Mouse (Mus musculus): Measurements from ENCODE around the gene Scd1. TPM values are rescaled to one million over a fixed set of nuclear protein-coding genes. Genes with fewer than 3 reads are reported as not detected.

The Scd1 gene
- 14.0 and 16.2 TPM in 2 replicates for total RNA-seq (2014; fragmentation: Nextera tagmentation)
- total RNA-seq (2017): 4.3 and 18.8 TPM in 2 replicates

DNA sequence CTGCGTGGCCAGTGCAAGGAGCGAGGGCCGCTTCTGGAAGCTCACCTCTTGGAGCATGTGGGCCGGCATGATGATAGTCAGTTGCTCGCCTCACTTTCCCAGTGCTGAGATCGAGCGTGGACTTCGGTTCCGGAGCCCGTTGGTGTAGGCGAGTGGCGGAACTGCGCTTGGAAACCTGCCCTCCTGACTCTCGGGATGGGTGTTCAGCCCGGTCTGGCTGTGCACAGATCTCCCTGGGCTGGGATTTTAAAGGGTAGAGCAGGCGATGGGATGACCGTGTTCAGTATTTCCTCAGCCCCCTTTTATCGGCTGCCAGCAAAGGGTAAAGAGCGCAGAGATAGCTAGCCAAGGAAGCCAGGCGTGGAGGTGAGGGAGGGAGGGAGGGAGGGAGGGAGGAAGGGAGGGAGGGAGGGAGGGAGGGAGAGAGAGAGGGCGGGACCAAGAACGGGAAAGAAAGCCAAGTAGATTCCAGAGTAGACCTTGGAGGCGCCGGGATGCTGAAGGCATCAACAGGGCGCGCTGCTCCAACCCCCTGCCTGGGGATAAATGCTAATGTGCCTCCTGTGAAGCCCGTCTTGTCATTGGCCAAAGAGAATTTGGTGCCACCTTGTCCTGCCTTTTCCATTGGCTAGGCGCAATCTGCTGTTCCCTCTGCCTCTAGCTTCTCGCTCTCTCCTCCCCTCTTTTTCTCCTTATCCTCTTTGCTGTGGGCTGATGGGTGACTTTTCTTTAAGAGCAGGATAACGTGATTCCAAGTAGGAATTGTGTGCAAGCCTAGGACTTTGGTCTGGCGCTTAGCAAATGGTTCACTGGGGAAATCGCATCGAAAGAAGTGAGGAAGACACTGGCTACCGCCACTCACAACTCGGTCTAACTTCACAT lies at the start of gene Scd1:
Gene Scd1 (minus strand): TSS at position 539 of the 882 bp plus-strand sequence.
- ATAC-seq (replicated peaks; ENCODE audit: low FRiP score, low TSS enrichment, poor library complexity, severe bottlenecking): peak; percentile 81

DNA sequence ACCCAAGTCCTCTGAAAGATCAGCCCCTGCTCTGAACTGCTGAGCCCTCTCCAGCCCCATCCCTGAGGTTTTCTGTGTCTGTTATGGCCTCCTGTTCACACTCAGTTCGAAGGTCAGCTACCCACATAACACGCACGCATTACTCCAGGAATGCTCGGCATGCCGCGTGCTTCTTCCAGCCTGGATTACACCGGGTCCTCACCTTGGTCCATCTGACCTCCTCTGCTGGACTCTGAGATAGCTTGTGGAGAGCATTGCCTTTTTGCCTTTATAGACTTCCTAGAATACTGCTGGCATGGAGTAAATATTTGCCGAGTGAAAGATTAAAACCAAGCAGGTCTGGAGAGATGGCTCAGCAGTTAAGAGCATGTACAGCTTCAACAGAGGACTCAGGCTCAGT lies 47.7 kb upstream of the Scd1 start:
- no peak for ATAC-seq (replicated peaks; ENCODE audit: low FRiP score, low TSS enrichment, poor library complexity, severe bottlenecking)

DNA sequence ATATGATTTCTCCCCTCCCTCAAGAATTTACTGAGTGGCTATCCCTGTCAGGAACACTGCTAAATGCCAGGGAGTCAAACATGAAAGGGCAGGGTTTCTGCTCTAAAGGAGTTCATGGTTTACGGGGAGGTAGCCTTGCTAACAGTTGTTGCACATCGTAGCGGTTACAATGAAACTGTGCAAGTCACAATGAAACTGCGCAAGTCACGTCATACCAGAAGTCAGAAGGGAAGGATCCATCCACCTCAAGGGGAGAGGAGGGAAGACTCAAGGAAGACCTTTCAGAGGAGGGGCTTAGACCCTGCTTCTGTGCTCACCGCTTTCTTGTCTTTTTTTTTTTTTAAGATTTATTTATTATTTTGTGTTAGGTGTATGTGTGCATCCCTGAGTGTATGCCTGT lies 47.2 kb upstream of the Scd1 start:
- ATAC-seq (replicated peaks; ENCODE audit: low FRiP score, low TSS enrichment, poor library complexity, severe bottlenecking): no peak

DNA sequence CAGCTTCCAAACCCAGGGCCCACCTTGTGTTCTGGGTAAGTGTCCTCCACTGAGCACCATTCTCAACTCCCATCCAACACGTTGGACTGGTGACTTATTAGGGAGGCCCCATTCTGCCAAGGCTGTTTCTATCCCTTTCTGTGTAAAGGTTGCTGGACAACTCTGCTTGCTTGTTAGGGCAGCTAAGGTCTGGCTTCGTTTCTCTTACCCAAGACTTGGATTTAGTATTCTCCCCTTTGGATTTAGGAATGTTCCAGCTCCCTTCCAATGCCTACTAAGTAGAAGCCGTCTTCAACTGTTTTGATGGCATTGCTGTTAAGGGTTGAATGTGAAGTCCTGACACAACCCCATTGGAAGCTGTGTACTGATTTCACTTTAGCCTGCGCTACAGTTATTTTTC lies 40.2 kb upstream of the Scd1 start:
- ATAC-seq (replicated peaks; ENCODE audit: low FRiP score, low TSS enrichment, poor library complexity, severe bottlenecking): no peak

DNA sequence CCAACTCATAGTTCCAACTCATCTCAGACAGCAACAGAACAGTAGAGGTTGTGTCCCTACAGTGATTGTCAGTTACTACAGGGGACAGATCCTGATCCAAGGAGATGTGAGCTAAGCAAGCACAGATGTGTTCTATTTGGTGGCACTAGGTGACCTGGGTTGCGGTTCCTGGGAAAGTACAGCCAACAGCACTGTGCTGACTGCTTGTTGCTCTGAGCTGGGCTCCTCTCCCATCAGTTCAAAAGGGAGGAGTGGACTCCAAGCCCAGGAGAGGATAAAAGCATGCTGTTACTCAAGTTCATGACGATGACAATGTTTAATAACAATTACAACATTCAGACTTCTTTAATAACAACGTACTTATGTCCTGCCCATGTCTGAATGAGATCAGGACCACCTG lies 38.1 kb upstream of the Scd1 start:
- ATAC-seq (replicated peaks; ENCODE audit: low FRiP score, low TSS enrichment, poor library complexity, severe bottlenecking): no peak

DNA sequence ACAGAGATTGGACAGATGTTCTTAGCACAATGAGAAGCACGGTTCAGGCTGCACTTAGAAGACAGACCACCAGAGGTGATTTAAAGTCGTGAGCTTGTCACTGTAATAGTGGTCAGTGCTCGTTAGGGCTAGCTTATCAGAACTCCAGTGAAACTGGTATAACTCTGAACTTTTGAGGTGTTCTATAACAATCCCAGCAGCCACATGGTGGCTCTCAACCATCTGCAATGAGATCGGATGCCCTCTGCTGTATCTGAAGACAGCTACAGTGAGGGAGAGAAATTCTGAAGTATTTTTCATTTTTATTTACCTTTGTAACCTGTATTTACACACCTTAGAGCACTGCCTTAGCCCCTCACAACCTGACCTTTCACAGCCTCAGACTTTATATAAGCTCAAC lies 31.6 kb upstream of the Scd1 start:
- no peak for ATAC-seq (replicated peaks; ENCODE audit: low FRiP score, low TSS enrichment, poor library complexity, severe bottlenecking)

DNA sequence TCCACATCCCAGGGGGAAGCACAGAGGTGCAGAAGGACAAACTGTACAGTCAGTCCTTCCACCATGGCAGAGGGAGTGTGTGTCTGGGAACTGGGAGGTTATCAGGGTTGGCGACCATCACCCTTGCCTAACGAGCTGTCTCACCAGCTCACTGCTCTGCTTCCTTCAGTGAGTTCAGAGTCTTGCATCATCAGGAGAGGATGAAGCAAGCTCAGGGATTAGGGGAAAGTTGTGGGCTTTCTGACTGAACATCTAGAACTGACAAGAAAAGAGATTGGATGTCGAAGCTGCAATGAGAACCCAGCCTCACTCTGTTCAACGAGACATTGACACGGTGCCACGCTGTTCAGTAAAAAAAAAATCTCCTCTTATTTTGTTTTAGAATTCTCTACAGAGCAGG lies 30.3 kb upstream of the Scd1 start:
- ATAC-seq (replicated peaks; ENCODE audit: low FRiP score, low TSS enrichment, poor library complexity, severe bottlenecking): no peak

DNA sequence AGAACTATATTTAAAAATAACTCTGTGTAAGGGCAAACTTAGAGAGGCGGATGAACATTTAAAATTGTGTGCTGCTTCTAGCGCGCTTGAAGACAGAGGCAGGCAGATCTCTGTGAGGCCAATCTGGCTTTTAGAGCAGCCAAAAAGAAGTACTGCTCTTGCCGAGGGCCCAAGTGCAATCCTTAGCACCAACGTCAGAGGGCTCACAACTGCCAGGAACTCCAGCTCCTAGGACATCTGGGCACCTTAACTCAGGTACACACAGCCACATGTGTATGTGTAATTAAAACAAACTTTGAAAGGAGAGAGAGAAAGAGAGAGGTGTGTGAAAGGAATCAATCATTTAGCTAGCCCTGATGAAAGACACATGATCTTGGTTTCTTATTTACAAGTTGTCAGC lies 24.4 kb upstream of the Scd1 start:
- ATAC-seq (replicated peaks; ENCODE audit: low FRiP score, low TSS enrichment, poor library complexity, severe bottlenecking): no peak

DNA sequence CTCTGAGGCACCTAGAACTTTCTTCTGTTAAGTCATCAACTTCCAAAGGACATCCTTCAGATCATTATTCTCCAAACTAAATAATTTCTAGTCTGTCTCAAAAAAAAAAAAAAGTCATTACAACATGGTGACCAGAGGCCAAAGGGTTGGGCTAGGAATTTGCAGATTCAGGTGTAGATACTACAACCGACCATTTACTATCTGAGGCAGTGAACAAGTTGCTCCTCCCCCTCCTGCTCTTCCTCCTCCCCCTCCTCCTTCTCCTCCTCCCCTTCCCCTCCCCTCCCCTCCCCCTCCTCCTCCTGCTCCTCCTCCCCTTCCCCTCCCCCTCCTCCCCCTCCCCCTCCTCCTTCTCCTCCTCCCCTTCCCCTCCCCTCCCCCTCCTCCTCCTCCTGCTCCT lies 20.0 kb upstream of the Scd1 start:
- no peak for ATAC-seq (replicated peaks; ENCODE audit: low FRiP score, low TSS enrichment, poor library complexity, severe bottlenecking)

DNA sequence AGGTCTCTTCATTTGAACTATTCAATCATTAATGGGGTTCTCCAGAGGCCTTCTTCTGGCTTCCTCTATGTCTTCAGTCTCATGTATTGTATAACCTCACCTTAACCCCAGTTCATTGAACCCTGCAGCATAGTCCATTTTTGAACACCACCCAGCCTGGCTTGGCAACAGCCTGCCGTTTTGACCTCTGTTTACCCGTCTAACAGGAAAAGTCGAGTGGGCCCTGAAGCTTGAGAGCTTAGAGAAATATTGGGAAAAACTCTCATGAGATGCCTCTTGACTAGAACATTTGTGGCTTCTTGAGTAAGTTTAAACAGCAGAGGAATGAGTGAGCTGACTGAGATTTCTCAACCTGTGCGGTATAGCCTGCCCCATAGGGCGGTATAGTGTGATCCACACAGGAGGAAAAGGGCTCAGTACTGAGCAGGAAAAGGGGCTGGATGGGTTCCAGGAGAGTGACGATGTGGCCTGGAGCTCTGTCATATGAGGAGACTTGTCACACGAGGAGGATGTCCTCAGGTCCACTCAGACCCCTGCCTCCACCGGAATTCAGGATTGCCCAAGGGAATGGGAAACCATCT lies 14.5 kb upstream of the Scd1 start:
- no peak for ATAC-seq (replicated peaks; ENCODE audit: low FRiP score, low TSS enrichment, poor library complexity, severe bottlenecking)

DNA sequence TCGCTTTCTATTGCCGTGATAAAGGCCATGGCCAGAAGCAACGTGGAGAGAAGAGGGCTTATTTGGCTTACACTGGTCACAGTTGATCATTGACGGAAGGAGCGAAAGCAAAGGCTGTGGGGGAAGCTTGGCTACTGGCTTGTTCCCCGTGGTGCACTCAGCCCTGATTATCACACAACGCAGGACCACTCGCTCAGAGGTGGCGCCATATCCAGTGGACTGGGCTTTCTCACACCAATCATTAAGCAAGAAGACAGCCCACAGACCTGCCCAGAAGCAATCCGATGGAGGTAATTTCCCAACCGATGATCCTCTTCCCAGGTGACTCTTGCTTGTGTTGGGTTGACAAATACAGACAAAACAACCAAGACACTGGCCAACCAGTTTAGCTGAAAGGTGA lies 11.9 kb upstream of the Scd1 start:
- ATAC-seq (replicated peaks; ENCODE audit: low FRiP score, low TSS enrichment, poor library complexity, severe bottlenecking): no peak

DNA sequence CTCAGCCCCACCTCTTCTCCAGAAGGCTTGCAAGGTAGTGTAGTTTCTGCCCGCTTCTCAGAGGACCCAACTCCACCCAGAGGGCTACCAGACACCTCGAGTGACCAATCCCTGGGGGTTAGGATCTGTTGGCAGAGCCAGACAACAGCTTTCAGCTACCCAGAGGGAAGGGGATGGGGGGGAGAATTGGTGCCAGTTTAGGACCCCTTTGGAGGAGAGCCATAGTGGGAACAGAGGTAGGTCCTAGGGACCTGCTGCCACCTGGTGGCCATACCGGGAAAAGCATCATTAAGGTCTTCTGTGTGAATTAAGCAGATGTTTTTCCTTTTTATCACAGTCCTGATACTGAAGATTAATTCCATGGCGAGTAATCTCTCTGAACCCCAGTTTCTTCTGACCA lies 11.3 kb upstream of the Scd1 start:
- ATAC-seq (replicated peaks; ENCODE audit: low FRiP score, low TSS enrichment, poor library complexity, severe bottlenecking): peak; percentile 36; the same call in 1 of the 2 replicates

DNA sequence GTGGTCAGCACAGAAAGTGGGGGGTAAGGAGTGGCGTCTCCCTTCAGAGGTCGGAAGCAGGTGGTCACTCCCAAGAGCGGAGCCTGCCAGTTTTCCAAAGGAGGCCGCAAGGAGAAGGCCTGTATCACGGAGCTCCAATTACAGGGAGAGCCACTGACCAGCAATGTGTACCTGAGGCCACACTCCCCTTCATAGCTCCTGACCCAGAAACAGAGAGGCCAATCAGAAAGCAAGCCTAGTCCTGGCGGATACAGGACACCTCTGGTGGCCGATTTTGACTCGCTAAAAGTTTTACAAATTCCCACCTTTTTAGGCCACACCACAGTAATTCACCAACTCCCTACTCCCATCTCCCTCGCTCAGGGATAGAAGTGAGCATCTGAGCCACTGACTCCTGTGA lies 10.9 kb upstream of the Scd1 start:
- no peak for ATAC-seq (replicated peaks; ENCODE audit: low FRiP score, low TSS enrichment, poor library complexity, severe bottlenecking)

DNA sequence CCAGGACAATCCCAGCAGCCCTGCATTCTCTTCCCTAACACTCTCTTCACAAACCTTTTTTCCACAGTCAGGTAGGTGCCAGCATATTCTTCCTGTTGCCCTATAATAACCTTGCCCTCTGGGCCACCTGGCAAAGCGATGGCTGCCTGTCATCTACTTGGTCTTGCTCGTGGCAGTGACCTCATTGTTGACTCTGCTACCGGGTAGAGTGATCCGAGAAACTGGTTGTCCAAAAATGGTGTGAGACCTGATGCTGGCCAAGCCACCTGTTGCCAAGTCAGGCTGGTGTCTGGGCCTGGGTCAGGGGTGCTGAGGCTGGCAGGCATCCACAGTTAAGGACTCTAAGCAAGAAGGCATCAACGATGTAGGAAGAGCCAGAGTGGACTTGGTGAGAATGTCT lies 10.4 kb upstream of the Scd1 start:
- no peak for ATAC-seq (replicated peaks; ENCODE audit: low FRiP score, low TSS enrichment, poor library complexity, severe bottlenecking)

DNA sequence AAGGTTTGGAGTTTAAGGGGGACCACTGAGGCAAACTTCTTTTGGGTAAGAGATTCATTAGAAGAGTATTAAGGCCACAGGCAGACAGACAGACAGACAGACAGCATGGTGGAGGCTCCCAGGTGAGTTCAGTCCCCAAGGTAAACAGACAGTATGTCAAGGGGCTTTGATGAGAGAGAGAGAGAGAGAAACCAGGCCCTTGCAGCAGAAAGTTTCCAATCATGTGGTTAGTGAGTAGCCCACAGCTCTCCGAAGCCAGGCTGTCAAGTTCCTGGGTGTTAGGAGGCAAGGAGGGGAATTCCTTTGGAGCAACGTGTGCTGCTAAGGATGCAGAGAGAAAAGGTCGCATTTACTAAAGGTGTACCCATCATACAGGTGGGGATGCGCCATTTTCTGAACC lies 9.8 kb upstream of the Scd1 start:
- no peak for ATAC-seq (replicated peaks; ENCODE audit: low FRiP score, low TSS enrichment, poor library complexity, severe bottlenecking)

DNA sequence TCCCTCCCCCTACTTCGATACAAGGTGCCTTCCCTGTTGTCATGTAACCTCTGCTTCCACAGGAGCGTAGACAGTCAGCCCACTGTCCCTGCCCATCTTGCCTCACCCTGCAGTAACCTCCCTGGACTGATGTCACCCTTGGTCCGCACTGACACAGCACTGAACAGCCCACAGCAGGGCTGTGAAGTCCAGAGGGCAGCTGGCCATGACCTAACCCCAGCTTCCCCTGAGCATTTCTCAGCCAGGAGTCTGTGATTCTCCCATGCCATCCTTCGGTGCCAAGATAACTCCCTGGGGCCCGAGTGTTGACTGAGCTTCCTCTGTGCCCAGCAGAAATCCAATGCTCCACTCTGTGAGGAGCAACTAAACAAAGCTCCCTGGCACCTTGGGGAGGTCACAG lies 8.6 kb upstream of the Scd1 start:
- no peak for ATAC-seq (replicated peaks; ENCODE audit: low FRiP score, low TSS enrichment, poor library complexity, severe bottlenecking)

DNA sequence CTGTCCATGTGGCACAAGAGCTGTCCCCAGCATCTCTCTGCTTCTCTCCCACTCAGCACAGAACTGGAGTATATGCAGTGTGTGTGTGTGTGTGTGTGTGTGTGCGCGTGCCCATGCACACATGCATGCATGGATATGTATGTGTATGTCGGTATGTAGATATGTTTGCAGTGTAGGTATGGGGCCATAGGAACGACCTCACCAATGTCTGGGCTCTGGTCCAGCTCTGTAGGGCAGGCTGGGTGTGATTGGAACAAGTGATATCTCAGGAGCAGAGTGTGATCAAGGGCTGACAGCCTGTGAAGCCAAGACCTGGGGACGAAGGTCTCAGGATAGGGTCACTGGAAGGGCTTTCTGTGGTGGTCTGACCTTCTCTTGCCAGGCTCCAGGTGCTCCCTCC lies 7.8 kb upstream of the Scd1 start:
- peak; percentile 78 for ATAC-seq (replicated peaks; ENCODE audit: low FRiP score, low TSS enrichment, poor library complexity, severe bottlenecking)

DNA sequence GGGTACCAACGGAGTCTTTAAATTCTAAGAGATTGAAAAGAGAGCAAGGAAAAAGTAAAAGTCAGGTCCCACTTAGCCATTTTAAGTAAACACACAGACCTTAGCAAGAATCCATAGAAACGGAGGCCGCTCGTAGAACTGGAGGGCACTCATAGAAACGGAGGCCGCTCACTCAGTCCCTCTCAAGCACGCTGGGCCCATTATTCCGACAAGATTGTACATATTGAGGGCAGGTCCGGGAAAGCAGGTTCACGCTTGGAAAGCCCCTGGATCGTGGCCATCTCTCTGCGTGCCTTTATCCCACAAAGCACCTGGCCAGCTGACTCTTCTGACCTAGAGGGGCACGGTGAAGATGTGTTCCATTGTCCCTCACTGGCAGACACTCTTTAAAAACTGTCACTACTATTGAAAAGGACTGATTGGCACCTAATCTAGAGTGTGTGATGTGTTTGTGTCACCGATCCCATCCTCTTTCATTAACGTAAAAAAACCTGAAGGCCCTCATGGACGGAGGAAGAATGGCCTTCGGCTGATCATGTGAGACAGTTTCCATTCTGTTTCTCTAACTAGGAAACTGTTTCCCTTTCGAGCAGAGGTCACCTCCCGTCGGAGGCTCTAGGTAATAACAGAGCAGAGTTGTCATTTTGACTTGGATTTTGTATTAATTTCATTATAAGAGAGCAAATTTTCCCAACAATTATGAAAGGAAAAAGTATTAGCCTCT lies 2.8 kb upstream of the Scd1 start:
- ATAC-seq (replicated peaks; ENCODE audit: low FRiP score, low TSS enrichment, poor library complexity, severe bottlenecking): no peak

DNA sequence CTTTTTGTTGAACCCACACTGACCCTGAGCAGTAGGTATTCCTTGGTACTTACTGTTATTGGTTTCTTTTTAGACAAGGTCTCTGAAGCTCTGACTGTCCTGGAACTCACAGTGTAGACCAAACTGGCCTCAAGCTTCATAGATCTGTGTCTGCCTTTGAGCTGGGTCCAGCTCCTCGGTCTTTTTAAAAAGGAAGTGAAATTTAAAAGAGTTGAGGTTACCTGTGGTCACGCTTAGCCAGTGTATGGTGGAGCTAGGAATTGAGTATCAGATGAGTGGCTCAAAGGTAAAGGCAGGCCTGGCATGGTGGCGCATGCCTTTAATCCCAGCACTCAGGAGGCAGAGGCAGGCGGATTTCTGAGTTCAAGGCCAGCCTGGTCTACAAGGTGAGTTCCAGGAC lies 916 bp upstream of the Scd1 start:
- no peak for ATAC-seq (replicated peaks; ENCODE audit: low FRiP score, low TSS enrichment, poor library complexity, severe bottlenecking)

DNA sequence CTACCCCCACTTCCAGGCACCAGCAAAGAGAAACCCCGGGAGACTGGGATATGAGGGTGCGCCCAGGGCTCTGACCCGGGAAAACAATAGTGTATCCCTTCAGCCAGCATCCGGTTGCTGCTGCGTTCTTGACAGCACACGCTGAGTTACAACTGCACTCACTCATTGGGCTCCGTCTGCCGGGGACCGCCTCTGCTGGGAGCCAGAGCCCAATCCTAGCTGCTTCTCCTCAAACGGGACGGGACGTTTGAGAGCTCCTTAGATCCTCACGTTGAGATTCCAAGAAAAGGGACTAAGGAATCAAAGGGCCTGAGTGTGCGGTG lies 505 bp upstream of the Scd1 start:
- ATAC-seq (replicated peaks; ENCODE audit: low FRiP score, low TSS enrichment, poor library complexity, severe bottlenecking): peak; percentile 82

DNA sequence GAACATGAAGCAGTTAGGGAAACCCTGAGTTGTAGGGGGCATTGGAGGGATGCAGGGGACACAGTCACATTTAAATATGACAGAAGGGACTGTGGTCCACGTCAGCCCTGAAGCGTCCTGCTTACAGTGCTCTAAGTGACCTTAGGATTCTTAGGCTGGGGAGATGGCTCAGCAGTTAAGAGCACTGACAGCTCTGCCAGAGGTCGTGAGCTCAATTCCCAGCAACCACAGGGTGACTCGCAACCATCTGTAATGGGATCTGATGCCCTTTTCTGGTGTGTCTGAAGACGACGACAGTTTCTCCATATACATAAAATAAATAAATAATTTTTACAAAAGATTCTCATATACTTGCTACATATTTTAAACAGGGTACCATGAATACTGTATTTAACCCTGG lies 4.1 kb downstream of the Scd1 start:
- ATAC-seq (replicated peaks; ENCODE audit: low FRiP score, low TSS enrichment, poor library complexity, severe bottlenecking): no peak
